Mouse (Mus musculus) kidney, postnatal 25 days (tissue): ENCODE measurements around the gene Grap2.

Experiments
- DNase-seq, 2 experiments: peaks; one replicate each; pipeline ENCODE4 v3.0.0; 2021; ENCODE audit warnings: mixed read lengths in 2 of 2

Gene Grap2

DNA sequence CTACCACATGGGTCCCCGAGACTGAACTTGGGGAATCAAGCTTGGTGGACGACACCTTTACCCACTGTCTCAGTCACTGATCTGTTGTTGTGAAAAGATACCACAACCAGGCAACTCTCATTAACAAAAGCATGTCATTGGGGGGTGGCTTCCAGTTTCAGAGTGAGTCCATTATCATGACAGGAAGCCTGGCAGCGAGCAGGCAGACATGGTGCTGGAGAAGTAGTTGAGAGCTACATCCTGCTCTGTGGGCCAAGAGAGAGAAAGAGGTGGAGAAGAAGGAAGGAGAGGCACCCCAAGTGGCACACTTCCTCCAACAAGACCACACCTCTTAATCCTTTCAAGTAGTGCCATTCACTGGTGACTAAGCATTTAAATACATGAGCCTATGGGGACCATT is 67.5 kb downstream of the Grap2 start:
- DNase-seq = no peak

DNA sequence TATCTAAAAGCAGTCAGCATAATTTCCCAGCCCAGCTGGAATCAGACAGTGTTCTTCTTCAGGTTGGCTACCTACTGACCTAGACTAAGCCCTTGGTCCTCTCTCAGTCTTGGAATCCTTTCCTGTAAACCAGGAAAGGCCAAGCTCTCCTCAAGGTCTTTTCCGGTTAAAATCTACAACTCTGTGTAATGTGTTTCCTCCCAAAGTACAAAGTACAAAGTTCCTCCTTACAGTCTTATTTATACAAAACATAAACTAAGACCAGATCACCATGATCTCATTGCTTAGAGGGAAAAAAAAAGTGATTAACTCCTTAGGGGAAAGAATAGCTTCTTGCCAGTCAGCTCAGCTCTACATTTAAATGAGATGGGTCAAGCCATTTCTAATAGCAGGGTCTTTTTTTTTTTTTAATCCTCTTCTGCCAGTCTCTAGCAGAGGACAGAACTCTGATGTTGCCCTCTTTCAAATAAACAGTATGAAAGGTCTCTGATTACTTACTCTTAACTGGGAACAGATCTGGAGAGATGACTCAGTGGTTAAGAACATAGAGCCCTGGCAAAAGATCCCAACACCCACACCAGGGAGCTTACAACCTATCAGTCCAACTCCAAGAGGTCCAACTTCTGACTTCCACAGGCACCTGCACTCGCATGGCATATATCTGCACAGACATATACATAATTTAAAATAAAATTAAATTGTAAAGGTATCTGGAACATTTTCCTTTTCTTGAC is 69.5 kb downstream of the Grap2 start:
- DNase-seq = no peak

DNA sequence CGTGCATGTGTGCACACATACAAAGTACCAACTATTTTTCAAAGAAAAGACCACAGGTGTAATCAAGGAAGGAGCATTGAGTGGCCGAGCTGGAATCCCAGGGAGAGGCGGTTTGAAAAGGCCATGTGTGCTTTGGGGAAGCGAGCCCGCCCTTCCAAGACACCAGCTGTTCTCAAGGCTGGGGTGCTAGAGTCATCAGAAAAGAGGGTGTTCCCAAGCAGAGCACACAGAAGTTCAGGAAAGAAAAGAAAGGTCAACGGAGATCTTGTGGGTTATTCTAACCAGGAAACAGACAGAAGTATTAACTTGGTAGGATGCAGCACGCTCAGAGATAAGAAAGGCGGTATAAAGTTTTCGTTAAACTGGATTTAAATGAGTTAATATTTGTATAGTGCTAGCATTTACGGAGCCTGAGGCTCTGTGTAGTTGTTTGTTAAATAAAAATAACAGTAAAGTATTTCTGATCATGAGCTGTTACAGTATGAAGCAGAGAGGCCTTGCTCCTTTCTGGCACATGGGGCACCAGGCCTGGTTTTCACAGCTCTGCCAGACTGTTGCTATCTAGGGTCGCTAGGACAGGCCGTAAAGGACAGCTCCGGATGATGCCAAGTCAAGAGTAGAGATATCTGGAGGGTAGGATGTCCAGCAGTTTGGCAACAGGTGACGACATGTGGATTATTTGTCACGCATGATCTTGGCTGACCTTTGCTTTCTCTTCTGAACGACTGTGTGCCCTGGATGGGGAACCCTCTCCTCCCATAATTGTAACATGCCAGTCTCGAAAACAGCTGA is 72.8 kb downstream of the Grap2 start:
- no peak for DNase-seq

DNA sequence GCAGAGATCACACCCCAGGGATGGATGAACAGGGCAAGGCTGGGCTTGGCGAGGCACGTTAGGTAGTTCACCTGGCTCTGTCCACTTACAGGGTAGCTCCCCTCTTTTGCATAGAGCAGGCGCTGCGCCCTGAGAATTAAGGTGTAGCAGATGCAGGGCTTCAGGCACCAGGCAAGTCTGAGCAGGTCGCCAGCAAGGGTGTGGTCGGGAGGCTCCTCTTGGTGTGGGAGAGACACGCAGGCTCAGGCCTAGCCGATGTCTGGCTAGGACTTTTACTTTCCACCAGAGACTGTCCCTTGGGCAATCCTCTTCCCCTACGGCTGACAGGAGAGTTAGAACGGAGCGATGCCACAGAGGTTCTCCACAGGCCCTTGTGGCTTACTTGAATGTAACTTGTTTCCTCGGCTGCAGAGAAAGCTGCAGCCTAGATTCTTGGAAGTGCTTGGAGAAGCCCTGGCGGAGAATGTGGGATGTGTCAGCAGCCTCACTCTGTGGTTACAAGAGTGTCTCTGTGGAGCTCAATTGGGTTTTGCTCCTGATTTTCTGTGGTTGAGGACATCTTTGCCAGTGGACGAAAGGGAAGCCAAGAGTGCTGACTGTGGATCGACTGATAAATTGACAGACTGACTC is 76.7 kb downstream of the Grap2 start:
- no peak for DNase-seq

DNA sequence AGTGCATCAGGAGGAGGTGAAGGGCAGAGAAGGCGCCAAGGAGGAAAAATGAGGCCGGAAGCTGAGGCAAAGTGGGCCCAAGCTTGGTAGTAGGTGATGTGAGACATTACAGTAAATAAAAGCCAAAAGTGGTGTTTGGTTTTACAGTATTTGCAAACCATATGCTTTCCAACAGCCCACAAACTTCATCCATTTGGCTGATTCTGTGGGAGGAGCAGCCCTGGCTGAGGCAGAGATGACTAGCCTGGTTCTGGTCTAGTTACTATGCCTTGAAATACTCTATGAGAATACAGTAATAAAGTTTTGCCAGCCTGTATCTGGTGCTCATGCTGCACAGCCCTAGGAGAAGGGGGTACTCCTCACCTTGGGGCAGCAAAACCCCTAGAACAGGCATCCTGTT is 78.0 kb downstream of the Grap2 start:
- DNase-seq = no peak

DNA sequence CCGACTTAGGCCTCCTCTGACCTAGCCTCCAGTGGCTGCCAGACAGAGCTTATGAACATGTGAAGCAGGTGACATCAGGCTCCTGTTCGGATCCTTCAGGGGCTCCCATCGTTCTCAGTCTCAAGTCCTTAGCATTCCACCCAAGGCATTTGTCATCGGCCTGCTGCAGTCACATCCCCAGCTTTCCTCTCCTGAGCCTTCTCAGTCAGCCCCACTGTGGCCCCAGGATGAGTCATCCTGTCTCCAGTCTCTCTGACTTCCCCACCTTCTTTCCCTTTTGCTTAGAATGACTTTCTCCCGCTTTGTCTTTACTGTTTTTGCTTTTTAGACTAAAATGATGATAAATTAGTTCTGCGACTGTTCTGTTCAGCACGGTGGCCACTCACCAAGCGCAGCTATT is 81.5 kb downstream of the Grap2 start:
- DNase-seq = no peak

DNA sequence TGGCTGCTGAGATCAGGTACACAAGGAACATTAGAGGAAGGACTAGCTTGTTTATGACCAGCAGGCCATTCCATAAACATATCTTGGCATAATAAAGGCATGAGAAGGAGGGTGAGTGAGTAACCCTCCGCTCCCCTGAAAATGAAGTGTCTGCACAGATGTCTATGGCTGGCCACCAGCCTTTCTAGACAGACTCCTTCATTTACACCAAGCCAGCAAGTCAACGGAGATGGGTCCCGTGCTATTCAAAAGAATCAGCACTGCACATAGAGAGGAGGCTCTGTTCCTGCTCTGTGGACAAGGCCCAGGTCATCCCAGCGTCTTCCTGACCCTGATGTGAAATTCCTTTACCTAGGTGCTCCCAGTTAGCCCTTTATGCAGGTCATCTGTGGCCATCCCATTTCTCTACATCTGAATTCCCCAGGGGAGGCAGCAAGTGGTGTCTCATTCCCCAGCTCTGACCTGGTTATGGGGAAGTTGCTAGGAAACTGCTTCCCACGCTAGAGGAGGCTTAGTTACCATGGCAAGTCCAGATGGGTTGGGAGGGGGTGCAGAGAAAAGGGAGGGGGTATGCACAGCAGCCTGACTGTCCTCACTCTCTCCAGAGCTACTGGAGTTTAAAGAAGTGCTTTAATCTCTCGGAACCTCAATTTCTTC is 86.5 kb downstream of the Grap2 start:
- DNase-seq = no peak

DNA sequence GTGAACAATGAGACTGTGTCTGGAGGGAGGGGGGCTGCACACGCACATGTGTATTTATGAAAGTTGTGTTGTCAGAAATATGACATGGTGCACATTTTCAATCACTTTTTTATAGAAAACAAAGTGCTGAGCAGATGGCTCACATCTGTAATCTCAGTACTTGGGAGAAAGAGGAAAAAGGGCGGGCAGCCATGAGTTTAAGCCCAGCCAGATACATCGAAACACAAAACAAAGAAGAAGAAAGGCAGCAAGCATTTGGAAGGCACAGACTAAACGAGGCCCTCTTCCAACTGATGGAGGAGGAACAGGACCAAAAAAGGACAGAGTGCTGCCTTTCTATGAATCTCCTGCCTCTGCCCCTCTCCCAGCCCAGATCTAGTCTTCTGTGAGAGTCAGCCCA is 88.6 kb downstream of the Grap2 start:
- no peak for DNase-seq

DNA sequence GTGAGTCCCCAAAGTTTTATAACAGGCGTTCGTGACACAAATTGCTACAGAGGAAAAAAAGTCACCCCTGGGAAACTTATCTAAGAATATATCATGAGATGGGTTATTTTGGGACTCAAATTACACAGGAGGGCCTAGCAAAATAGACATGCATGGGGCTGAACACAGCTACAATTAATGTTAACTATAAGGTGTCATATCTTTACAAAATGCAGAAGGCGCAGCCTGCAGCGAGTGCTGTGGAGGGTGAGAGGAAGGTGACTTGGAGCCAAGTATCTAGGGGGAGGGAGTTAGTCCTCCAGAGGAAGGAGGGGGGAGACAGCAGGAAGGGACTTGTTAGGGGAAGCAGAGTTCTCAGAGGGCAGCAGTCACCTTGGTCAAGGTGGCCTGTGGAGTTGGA is 92.0 kb downstream of the Grap2 start:
- no peak for DNase-seq

DNA sequence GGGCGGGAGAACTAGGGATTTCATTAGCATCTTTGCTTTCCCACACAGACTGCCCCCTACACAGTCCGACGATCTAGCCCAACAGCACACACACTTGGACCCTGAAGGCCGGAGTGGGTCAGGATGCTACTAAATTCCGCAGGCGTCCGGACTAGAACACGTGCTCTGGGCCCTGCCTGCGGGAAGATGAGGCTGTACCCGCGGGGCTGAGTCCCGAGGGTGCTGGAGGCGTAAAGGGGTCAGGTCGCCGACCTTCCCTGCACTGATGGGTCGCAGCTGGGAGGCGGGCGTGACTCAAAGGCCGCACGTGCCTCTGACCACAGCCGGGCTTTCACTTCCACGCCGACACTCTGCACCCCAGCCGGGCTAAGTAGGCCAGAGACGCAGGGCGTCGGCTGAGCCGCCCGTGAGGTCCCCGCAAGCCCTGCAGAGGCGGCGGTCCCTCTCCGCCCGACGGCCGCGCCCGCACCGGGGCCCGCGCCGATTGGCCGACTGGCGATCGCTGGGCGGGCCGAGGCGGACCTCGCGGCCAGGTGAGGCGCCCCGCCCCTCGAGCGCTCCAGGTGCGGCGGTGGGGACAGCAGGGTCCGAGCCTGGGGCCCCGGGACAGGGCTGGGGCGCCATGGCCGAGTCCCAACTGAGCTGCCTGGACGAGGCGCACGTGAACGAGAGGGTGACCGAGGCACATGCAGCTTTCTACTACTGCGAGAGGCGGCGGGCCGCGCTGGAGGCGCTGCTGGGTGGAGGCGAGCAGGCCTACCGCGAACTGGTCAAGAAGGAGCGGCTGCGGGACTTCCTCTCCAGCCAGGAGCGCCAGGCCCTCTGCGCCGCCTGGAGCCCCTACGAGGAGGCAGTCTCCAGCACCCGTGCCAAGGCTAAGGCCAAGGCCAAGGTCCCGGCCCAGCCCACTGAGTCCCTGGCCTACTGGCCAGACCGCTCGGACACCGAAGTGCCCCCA is 99.2 kb downstream of the Grap2 start, which contains the start of gene Fam83f:
TSS of gene Fam83f (plus strand) at position 553 of the 958 bp plus-strand sequence.
- DNase-seq = peak; percentile 53 to 81

DNA sequence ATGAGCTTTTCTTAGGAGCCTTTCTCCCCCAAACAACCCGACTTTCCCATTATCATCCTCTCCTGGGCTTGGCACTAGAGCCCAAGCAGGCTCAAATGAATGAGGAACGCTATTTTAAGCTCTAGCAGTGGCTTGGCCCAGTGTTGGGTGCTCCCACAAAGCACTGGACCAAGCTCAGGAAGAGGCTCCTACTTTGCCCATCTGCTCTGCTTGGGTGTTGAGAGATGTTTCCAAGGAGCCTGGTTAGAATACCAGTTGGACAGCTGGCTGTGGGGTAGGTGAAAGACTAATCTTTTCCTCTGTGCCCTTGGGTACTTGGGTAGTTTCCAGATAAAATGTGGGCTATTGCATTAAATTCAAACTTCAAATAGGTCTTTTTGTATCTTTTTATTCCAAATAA is 100.4 kb downstream of the Grap2 start:
- DNase-seq = no peak

DNA sequence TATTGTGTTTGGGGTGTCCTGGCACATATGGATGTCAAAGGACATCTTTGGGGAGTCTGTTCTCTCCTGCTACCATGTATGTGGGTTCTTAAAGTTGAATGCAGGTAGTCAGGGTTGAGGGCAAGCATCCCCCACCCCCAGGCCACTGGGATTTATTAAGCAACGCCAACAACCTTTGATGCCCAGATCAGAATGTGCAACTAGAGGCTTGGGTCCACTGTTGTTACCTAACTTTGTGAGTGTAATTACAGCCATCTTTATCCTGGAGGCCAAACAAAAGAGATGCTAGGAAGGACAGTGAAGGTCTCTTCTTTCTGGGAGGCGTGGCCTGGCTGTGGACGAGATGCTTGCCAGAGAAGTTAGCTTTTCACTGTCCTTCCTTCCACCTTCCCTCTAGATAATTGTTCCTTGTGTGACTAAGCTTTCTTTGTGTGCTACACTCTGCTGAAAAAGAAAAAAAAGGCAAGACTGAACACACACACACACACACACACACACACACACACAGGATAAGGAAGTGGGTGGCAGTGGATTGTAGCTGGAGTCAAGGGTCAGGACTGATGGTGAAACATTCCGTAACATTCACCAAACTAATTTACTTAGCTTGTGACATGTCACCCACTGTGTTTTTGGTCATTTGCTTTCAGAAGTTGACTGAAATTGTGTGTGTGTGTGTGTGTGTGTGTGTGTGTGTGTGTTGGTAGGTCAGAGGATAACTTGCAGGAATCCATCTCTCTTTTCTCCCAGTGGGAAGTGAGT is 101.1 kb downstream of the Grap2 start:
- no peak for DNase-seq

DNA sequence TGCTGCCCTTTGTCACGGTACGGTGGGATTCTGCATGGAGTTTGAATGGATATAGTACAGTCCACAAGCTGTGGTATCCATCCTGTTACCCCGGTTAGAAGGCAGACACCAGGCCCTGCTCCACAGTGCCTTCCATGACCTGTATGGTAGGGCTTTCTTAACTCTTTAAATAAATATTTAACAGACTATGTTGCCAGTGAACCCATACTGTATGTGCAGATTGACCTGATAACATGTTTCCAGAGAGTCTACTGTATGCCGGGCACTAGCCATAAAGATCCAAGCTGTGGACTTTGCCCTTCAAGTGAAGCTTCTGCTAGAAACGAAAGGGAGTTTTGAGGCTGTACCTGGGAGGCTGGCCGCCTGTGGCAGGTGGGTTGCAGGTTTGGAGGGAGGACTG is 102.3 kb downstream of the Grap2 start:
- no peak for DNase-seq

DNA sequence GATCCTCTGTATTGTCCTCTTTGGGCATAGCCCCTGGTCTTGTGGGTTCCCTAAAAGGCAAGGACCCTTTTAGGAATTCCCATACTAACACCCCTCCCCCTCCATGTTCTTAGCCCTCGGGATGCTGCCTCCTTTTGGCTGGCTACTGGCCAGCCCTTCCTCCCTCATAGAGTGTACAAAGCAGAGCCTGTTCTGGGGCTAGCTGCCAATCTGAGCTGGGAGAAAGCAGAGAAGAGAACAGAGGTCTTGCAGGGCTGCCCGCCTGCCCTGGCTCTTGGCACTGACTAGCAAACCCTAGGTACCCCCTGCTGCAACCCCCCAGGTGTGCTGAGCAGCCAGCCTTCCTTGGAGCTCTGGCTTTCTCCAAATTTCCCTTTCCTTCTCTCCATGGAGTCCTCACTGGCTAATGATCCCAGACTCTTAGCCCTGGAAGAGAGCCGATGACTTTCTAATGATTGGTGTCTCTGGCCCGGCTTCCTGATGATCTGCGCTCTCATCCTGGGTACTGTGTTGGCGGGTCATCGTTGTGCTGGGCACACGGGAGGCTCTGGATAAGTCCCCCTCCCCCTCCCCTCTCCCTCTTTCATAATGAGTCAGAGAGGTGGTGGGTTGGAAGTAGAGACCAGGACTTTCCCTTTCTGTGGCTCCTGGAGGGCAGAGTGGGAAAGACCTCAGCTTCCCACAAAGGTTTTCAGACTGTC is 107.3 kb downstream of the Grap2 start:
- peak; percentile 83 to 90 for DNase-seq

DNA sequence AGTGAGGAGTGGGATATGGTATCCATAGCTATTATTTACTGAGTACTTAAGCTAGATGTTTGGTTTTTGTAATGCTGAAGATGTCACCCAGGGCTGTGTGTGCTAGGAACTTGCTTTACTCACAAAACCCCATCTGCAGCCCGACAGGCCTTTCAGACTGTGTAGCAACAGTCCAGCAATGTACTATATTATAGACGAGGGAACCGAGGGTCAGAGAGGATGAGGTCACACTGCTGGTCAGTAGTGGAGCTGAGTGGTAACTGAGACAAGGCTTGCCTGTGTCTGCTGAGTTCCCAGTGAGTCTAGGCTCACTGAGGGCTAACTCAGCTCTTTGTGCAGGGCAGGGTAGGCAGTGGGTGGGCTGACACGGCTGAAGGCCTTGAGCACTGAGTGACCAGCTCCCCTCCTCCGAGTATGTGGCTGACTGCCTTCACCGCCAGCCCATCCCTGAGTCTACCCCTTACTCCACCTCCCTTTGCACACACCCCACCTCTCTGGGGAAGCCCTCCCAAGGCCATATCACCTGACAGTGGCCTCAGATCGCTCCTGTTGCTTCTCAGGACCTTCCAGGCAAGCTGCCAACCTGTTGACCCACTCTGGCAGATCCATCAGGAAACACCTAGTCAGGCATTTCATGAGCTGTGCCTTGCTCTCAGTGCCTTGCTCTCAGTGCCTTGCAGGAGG is 108.1 kb downstream of the Grap2 start:
- peak; percentile 90 to 93 for DNase-seq

DNA sequence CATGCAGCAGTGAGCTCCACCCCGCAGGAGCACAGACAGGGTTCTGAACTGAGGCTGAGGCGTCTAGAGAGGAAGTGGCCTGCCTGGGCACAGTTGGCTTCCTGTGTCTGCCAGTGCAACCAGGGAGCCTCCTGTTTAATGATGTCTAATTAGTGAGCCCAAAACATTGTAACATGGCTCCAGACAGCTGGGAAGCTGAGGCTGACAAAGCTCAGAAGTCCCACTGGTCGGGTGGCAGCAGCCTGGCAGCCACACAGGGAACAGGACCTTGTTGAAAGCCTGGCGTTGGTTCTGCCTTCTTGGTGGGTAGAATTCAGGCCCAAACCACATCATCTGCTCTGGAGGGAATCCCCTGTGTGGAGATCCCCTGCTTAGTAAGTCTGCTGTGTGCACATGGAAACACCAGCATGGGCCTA is 109.1 kb downstream of the Grap2 start:
- DNase-seq = no peak

DNA sequence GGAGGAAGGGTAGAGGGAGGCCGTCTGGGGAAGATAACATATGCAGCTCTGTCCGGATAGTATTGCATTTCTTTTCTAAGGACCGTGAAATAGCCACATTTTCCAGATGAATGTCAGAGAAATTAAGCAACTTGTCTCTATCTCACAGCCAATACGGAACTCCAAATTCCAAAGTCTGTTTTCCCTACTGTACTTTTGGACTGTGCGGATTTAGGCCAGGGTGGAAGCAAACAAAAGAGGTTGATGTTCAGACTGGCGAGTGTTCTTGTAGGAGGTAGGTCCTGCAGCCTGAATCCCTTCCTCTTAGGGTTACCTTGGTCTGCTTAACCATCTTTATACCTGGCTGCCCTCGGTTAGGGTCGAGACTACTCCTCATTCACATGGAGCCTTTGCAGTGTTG is 109.9 kb downstream of the Grap2 start:
- DNase-seq = peak in 1 of 2 experiments; percentile 31

DNA sequence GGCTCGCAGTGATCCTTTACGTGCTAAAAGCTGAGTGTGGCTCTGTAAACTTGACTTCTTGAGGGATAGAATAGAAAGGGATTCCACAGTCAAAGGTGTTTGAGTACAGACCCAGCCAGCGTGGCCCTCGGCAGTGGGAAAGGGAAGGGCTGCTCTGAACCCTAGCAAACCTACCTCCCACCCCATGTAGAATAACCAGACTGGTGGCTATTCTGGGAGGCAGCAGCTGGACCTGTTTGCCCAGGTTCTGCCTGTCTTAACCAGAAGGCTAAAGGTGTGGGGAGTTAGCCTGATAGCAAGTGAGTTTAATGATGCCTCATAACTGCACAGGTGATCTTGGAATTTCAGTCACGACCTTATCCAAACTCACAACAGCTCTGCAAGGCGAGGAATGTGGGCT is 110.8 kb downstream of the Grap2 start:
- peak; percentile 44 to 81 for DNase-seq

DNA sequence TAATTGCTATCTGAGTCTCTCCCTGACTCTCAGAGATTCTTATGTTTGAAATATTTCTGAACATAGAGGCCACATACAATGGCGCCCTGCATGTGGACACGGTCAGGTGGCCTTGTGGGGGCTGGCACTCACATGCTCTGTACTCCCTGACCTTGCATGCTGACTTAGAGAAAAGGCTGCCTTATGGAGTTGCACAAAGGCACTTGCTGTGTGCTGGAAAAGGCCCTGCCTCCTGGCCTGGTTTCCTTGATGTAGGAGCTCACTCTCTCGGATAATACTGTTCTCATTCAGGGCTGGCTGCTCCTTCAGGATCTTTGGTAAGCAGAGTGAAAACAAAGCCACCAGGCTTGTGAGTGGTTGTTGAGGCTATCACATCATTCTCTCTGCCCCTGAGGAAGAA is 111.6 kb downstream of the Grap2 start:
- DNase-seq = peak; percentile 29 to 52
